8 mouse cellular contexts compared by ENCODE assay signal in genomic region chr11:116004186-116004823, GRCm38 (mm10). TPM values are rescaled to one million over a fixed set of nuclear protein-coding genes. Genes with fewer than 3 reads are reported as not detected.
A peak's percentile ranks its signal among the peaks of the same experiment; 100 is the strongest.
DNase-seq lines count a peak whose midpoint lies in the region; ATAC-seq and TF ChIP-seq lines count a peak whose summit lies in the region.

No protein-coding gene starts in this region.

- no peak for TF ChIP-seq CTCF in testis, adult 2 months (IDR thresholded peaks at IDR 0.05; ENCODE audit: control insufficient read depth, insufficient read depth, insufficient replicate concordance, low read depth, low read length)

- 8% methylated on average over 8 of the region's 8 CpGs for WGBS in liver, embryonic 13.5 days (ENCODE audit: insufficient replicate concordance)

- peaks cover 7% of the 10 kb centered on the region for H3K9me3 ChIP-seq in erythroblast, embryonic 14.5 days (ENCODE audit: control insufficient read depth, low read length)
- H3K9me3 ChIP-seq in liver, embryonic 13.5 days (replicated peaks), result no peaks in the 10 kb centered on the region

- peak overlapping the region; percentile 56 for H3K4me3 ChIP-seq in erythroblast, embryonic 14.5 days (replicated peaks)
- H3K4me3 ChIP-seq in testis, adult 2 months (ENCODE audit: control insufficient read depth, low read depth, low read length), result peak overlapping the region; percentile 42
- peak overlapping the region; percentile 50 for H3K4me3 ChIP-seq in liver, embryonic 13.5 days (replicated peaks)

- ATAC-seq in erythroblast, adult 5-6 weeks (replicated peaks; ENCODE audit: low FRiP score, poor library complexity, severe bottlenecking), result no peak
- ATAC-seq in liver, embryonic 13.5 days (ENCODE audit: low read depth), result peak; percentile 2

- peak overlapping the region; percentile 76 for H3K4me2 ChIP-seq in liver, embryonic 13.5 days

- intact Hi-C loops in gastrocnemius, postnatal 14 days (cut with DNase I; ENCODE audit: low total_unique reads), result no loop called here

- peaks cover 34% of the 10 kb centered on the region for H3K4me1 ChIP-seq in erythroblast, embryonic 14.5 days (ENCODE audit: control insufficient read depth)
- H3K4me1 ChIP-seq in testis, adult 2 months (ENCODE audit: control insufficient read depth, insufficient read depth, low read length), result peaks cover 12% of the 10 kb centered on the region
- peaks cover 37% of the 10 kb centered on the region for H3K4me1 ChIP-seq in liver, embryonic 13.5 days (replicated peaks)

- H3K36me3 ChIP-seq in erythroblast, embryonic 14.5 days (ENCODE audit: control insufficient read depth), result peaks cover 19% of the 10 kb centered on the region
- H3K36me3 ChIP-seq in testis, adult 2 months (ENCODE audit: control insufficient read depth, insufficient read depth, low read length), result no peaks in the 10 kb centered on the region
- peaks cover 26% of the 10 kb centered on the region for H3K36me3 ChIP-seq in liver, embryonic 13.5 days

- H3K27ac ChIP-seq in testis, adult 2 months (ENCODE audit: control insufficient read depth, insufficient read depth, low read depth, low read length), result no peak overlapping the region
- peak overlapping the region; percentile 87 for H3K27ac ChIP-seq in liver, embryonic 13.5 days

- H3K27me3 ChIP-seq in erythroblast, embryonic 14.5 days (ENCODE audit: control insufficient read depth), result peaks cover 20% of the 10 kb centered on the region
- no peaks in the 10 kb centered on the region for H3K27me3 ChIP-seq in testis, adult 2 months (ENCODE audit: control insufficient read depth, insufficient read depth, low read length)
- H3K27me3 ChIP-seq in liver, embryonic 13.5 days, result peaks cover 12% of the 10 kb centered on the region

- no peak for DNase-seq in testis, postnatal 14 days (ENCODE audit: low spot score)
- no peak for DNase-seq in liver, embryonic 13.5 days
- DNase-seq in urinary bladder, adult 2 months (ENCODE audit: low spot score), result no peak
- no peak for DNase-seq in layer of hippocampus, adult 11-12 months (ENCODE audit: low spot score)
- no peak for DNase-seq in gastrocnemius, postnatal 14 days

- peak overlapping the region; percentile 74 for H3K9ac ChIP-seq in liver, embryonic 13.5 days

- no peak for TF ChIP-seq POLR2A in testis, adult 2 months (IDR thresholded peaks at IDR 0.05; ENCODE audit: control insufficient read depth, low read depth, low read length)

RNA-seq across cellular contexts. Expression of gene Galk1, which starts 8.2 kb away (rescaled TPM):
- polyA plus RNA-seq in erythroblast, embryonic 14.5 days (2012), result 1.5 and 1.9 TPM in 2 replicates
- 1.5 and 4.8 TPM in 2 replicates for total RNA-seq in erythroblast, adult 5-6 weeks (2015; ENCODE audit: low replicate concordance)
- total RNA-seq in erythroblast, adult 5-6 weeks (2017; ENCODE audit: low replicate concordance), result 3.6 and 4.5 TPM in 2 replicates
- 27.8 and 30.3 TPM in 2 replicates for polyA plus RNA-seq in testis, adult 2 months (2012; rRNA removed)
- polyA plus RNA-seq in liver, embryonic 13.5 days (2015; fragmentation: Nextera tagmentation; extraction: Ambion mirVana), result 164 and 165 TPM in 2 replicates
- polyA plus RNA-seq in urinary bladder, adult 2 months (2012; rRNA removed), result 45.4 and 51.7 TPM in 2 replicates
- total RNA-seq in gastrocnemius, postnatal 14 days (2021), result 10 to 100 TPM in 1 of 2 experiments, 1 to 10 TPM in 1; 7.2 to 11.3 TPM

RNA-seq across cellular contexts. Expression of gene H3f3b, which starts 23.5 kb away (rescaled TPM):
- 117 and 150 TPM in 2 replicates for polyA plus RNA-seq in erythroblast, embryonic 14.5 days (2012)
- total RNA-seq in erythroblast, adult 5-6 weeks (2015; ENCODE audit: low replicate concordance), result 366 and 401 TPM in 2 replicates
- 384 and 542 TPM in 2 replicates for total RNA-seq in erythroblast, adult 5-6 weeks (2017; ENCODE audit: low replicate concordance)
- polyA plus RNA-seq in testis, adult 2 months (2012; rRNA removed), result 276 and 330 TPM in 2 replicates
- 785 and 880 TPM in 2 replicates for polyA plus RNA-seq in liver, embryonic 13.5 days (2015; fragmentation: Nextera tagmentation; extraction: Ambion mirVana)
- 374 and 394 TPM in 2 replicates for polyA plus RNA-seq in urinary bladder, adult 2 months (2012; rRNA removed)
- total RNA-seq in gastrocnemius, postnatal 14 days (2021), result 100 to 1,000 TPM; 132 to 170 TPM

RNA-seq across cellular contexts. Expression of gene Unk, which starts 25.8 kb away (rescaled TPM):
- polyA plus RNA-seq in erythroblast, embryonic 14.5 days (2012), result 3.6 and 3.8 TPM in 2 replicates
- 4.2 and 6.9 TPM in 2 replicates for total RNA-seq in erythroblast, adult 5-6 weeks (2015; ENCODE audit: low replicate concordance)
- total RNA-seq in erythroblast, adult 5-6 weeks (2017; ENCODE audit: low replicate concordance), result 7.9 and 17.3 TPM in 2 replicates
- polyA plus RNA-seq in testis, adult 2 months (2012; rRNA removed), result 21.3 and 21.5 TPM in 2 replicates
- polyA plus RNA-seq in liver, embryonic 13.5 days (2015; fragmentation: Nextera tagmentation; extraction: Ambion mirVana), result 9.8 and 10.7 TPM in 2 replicates
- polyA plus RNA-seq in urinary bladder, adult 2 months (2012; rRNA removed), result 23.3 and 23.7 TPM in 2 replicates
- total RNA-seq in gastrocnemius, postnatal 14 days (2021), result 1 to 10 TPM; 7.3 to 7.7 TPM

RNA-seq across cellular contexts. Expression of gene Itgb4, which starts 29.8 kb away (rescaled TPM):
- polyA plus RNA-seq in erythroblast, embryonic 14.5 days (2012), result 0.01 TPM in 1 of 2 replicates, not detected in the other
- not detected in 2 replicates for total RNA-seq in erythroblast, adult 5-6 weeks (2015; ENCODE audit: low replicate concordance)
- not detected in 2 replicates for total RNA-seq in erythroblast, adult 5-6 weeks (2017; ENCODE audit: low replicate concordance)
- 0.44 and 0.76 TPM in 2 replicates for polyA plus RNA-seq in testis, adult 2 months (2012; rRNA removed)
- 0.23 and 0.25 TPM in 2 replicates for polyA plus RNA-seq in liver, embryonic 13.5 days (2015; fragmentation: Nextera tagmentation; extraction: Ambion mirVana)
- polyA plus RNA-seq in urinary bladder, adult 2 months (2012; rRNA removed), result 24.7 and 35.7 TPM in 2 replicates
- total RNA-seq in gastrocnemius, postnatal 14 days (2021), result 1 to 10 TPM; 1.9 to 6.7 TPM
